Mouse (Mus musculus): ENCODE data around the gene Podnl1. TPM values are rescaled to one million over a fixed set of nuclear protein-coding genes. Genes with fewer than 3 reads are reported as not detected.

The Podnl1 gene
- polyA plus RNA-seq, 1 experiment = 0.31 TPM

DNA sequence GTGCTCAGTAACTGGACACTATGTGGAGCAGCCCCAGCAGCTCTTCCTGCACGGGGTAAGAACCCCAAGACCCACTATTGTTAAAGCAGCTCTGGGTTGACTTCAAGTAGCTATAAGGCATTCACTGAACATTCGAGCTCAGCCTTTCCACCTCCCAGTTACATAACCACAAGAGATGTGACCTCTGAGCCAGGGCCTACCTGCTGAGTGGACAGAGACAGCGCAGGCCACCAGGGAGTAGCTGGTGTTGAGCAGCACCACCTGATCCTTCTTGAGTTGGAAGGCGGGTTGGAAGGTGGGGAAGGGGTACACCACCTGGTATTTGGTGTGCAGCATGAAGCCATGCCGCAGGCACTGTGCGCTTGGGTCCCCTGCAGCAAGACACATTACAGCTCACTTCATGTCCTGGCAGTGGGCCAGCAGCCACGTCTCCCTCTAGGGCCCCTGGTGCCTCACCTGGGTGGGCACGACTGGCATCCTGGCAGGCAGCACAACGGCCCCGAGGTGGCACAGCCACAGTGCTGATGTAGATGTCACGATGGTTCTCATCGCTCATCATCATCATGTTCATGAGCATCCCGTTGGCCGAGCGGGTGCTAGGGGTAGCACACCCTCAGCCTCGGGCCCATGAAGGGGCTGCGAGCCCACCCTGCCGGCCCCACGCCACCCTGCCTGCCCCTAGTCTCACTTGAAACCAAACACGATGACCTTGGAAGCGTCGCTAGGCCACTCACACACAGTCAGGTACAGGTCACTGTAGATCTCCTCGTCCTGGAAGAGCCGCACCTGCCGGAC lies 24.1 kb upstream of the Podnl1 start:
- no peak for DNase-seq (ENCODE audit: low read depth)
- TF ChIP-seq CTCF (IDR thresholded peaks at IDR 0.05; ENCODE audit: borderline replicate concordance, extremely low read depth, insufficient read depth, insufficient read length) (no peak), POLR2A (IDR thresholded peaks at IDR 0.05; ENCODE audit: borderline replicate concordance, extremely low read depth, insufficient read depth, insufficient read length, poor library complexity, severe bottlenecking) (no peak)

DNA sequence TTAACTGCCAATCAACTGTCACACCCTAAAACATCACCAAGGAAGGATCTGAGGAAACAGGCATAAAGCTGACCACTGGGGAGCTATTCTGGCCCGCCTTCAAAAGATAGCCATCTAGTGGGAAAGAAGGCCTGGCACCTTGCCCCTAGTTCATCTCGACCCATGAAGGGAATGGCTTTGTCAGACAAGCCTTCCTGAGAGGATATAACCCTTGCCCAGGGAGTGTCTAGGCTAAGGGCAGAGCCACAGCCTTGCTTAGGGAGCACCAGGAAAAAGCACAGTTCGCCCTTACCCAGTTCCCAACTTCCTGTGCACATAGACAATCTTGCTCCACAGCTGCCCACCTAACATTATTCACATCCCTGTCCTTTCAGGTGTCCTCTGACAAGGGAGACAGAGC lies 22.2 kb upstream of the Podnl1 start:
- TF ChIP-seq POLR2A (IDR thresholded peaks at IDR 0.05; ENCODE audit: borderline replicate concordance, extremely low read depth, insufficient read depth, insufficient read length, poor library complexity, severe bottlenecking) (no peak), CTCF (IDR thresholded peaks at IDR 0.05; ENCODE audit: borderline replicate concordance, extremely low read depth, insufficient read depth, insufficient read length) (no peak)
- peak; percentile 13 for DNase-seq (ENCODE audit: low read depth)

DNA sequence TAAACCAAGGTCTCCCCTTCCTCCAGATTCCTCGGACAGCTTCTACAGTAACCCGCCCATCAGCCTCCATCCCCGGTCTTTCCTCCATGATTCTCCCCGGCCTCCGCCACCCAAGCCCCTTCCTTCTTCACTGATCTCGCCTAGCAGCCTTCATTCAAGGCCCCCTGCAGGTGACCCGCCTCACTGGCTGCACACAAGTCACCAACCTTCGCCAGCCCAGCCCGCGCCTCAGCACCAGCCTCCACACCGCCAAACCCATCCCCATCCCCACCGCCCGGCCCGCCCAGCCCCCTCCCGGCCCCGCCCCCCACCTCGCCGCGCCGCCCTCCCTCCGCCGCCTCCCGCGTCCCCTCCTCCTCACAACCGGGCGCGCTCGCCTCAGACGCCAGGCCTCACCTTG lies 21.6 kb upstream of the Podnl1 start:
- TF ChIP-seq CTCF (IDR thresholded peaks at IDR 0.05; ENCODE audit: borderline replicate concordance, extremely low read depth, insufficient read depth, insufficient read length) = peak; percentile 37; the same call in 1 of the 2 replicates
- TF ChIP-seq POLR2A (IDR thresholded peaks at IDR 0.05; ENCODE audit: borderline replicate concordance, extremely low read depth, insufficient read depth, insufficient read length, poor library complexity, severe bottlenecking) = no peak
- peak; percentile 89 for DNase-seq (ENCODE audit: low read depth)

DNA sequence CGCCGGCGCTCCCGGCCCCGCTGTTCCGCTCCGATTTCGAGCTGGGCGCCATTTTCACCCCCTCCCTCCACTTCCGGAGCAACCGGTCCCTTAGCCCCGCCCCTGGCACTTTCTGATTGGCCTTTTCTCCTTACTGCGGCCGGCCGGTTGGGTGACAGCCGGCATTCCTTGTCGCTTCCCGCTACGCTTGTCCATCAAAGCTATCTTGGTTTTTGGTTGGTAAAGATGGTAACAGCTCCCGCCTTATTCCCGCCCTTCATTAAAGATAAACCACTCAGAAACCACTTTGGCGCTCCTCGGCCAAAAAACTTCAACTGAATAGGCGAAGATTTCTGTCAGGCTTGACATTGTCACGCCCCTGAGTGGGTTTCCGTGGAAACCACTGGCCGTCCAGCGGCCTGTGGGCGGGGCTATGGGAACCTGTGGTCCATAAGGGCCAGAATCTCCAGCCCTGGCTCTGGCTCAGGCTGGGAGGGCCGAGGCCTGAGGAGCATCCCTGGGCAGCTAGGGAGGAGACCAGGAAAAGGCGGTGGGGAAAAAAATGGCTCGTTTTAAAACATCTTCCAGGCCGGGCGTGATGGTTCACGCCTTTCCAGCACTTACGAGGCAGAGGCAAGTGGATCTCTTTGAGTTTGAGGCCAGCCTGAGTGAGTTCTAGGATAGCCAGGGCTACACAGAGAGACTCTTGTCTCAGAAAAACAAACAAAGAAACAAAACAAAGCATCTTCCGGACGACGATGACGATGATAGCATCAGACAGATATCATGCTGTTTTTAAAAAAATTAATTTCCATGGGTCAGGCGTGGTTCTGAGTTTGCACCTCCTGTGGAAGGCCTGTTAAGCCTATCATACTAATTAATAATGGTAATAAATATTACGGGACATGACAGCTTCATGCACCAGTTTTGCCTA lies 20.8 kb upstream of the Podnl1 start, which contains the start of gene Dcaf15:
Gene Dcaf15, minus strand, starts transcription at position 72 of the 913 bp plus-strand sequence.
- peak; percentile 100 for DNase-seq (ENCODE audit: low read depth)
- no peak for TF ChIP-seq CTCF (IDR thresholded peaks at IDR 0.05; ENCODE audit: borderline replicate concordance, extremely low read depth, insufficient read depth, insufficient read length)
- peak; percentile 71; the same call in 1 of the 2 replicates for TF ChIP-seq POLR2A (IDR thresholded peaks at IDR 0.05; ENCODE audit: borderline replicate concordance, extremely low read depth, insufficient read depth, insufficient read length, poor library complexity, severe bottlenecking)

DNA sequence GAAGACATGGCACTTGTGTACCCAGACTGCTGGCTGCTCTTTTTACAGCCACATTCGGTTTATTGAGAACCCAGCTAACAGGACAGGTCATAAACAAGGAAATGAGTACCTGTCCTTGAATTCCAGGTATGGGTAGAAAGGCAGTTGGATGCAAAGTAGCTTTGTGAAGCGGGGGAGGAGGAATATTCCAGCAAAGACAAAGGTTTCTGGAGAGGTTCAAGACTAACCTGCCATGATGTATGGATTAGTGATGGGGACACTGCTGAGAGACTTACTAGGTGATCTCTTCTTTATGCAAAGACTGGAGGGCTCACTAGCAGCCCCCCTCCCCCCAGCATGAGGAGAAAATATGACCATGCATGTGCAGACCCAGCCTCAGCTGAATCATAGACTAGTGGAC lies 20.1 kb upstream of the Podnl1 start:
- no peak for DNase-seq (ENCODE audit: low read depth)
- TF ChIP-seq POLR2A (IDR thresholded peaks at IDR 0.05; ENCODE audit: borderline replicate concordance, extremely low read depth, insufficient read depth, insufficient read length, poor library complexity, severe bottlenecking) (no peak), CTCF (IDR thresholded peaks at IDR 0.05; ENCODE audit: borderline replicate concordance, extremely low read depth, insufficient read depth, insufficient read length) (no peak)

DNA sequence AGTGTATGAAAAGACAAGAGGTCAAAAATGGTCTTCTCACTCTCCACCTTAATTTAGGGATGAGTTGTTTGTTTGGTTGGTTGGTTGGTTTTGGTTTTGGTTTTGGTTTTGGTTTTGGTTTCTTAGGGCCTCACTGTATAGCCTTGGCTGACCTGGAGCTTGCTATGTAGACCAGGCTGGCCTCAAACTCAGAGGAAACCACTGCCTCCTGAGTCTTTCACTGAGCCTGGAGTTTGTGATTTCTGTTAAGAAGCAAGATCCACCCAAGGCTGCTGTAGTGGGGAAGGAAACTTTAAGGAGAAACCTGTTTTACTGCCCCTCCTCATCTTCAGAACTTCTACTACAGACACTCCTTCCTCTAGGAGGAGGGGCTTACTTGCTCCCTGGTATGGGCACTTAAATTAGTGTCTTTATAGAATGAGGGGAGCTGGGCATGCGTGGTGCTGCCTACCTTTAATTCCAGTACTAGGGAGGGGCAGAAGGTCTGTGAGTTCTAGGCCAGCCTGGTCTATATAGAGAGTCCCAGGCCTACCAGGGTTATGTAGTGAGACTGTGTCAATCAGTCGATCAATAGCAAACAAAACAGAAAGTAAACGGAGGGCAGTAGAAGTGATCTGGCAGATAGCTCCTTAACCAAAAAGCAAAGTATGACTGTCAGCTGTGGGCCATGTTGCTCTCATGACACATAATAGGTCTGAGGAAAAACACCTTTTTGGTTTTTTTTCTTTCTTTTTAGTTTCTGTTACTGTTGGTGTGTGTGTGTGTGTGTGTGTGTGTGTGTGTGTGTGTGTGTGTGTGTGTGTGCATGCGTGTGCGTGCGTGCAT lies 19.4 kb upstream of the Podnl1 start:
- DNase-seq (ENCODE audit: low read depth) = no peak

DNA sequence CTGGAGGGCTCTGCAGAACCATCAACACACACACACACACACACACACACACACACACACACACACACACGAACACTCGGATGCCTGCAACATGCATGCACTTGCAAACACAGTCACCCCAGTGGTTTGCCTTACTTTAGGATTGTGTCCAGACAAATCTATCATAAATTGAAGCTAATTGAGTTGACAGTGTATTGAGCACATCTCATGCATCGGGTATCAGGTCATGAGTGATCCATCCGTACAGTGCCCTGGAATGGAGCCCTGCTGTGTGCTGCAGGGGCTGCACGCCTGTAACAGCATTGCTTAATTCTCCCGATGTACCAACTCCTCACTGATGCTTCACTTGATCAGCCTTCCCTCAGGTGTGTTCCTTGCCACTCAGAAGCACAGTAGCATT lies 10.1 kb upstream of the Podnl1 start:
- TF ChIP-seq POLR2A (IDR thresholded peaks at IDR 0.05; ENCODE audit: borderline replicate concordance, extremely low read depth, insufficient read depth, insufficient read length, poor library complexity, severe bottlenecking) (no peak), CTCF (IDR thresholded peaks at IDR 0.05; ENCODE audit: borderline replicate concordance, extremely low read depth, insufficient read depth, insufficient read length) (no peak)
- DNase-seq (ENCODE audit: low read depth) = no peak

More for the DNA sequence above, 19.4 kb upstream of the Podnl1 start:
- no peak for TF ChIP-seq POLR2A (IDR thresholded peaks at IDR 0.05; ENCODE audit: borderline replicate concordance, extremely low read depth, insufficient read depth, insufficient read length, poor library complexity, severe bottlenecking)
- TF ChIP-seq CTCF (IDR thresholded peaks at IDR 0.05; ENCODE audit: borderline replicate concordance, extremely low read depth, insufficient read depth, insufficient read length) = no peak

DNA sequence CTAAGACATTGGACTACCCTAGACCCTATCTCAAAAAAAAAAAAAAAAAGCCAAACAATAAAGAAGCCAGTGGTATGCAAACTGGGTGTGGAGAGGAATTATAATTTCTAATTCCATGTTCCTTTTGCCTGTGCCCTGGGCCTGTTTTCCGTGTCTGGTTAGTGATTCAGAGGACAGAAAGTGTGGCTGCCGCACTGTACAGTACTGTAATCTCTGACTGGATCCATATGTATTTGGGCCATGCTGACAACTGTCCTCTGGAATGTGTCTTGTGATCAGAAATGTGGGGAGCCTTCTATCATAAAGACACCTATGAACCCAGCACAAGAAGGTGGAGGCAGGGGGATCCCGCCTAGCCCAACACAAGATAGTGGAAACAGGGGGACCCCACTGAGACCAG lies 3.6 kb upstream of the Podnl1 start:
- DNase-seq (ENCODE audit: low read depth) = no peak
- TF ChIP-seq CTCF (IDR thresholded peaks at IDR 0.05; ENCODE audit: borderline replicate concordance, extremely low read depth, insufficient read depth, insufficient read length) (no peak), POLR2A (IDR thresholded peaks at IDR 0.05; ENCODE audit: borderline replicate concordance, extremely low read depth, insufficient read depth, insufficient read length, poor library complexity, severe bottlenecking) (no peak)

DNA sequence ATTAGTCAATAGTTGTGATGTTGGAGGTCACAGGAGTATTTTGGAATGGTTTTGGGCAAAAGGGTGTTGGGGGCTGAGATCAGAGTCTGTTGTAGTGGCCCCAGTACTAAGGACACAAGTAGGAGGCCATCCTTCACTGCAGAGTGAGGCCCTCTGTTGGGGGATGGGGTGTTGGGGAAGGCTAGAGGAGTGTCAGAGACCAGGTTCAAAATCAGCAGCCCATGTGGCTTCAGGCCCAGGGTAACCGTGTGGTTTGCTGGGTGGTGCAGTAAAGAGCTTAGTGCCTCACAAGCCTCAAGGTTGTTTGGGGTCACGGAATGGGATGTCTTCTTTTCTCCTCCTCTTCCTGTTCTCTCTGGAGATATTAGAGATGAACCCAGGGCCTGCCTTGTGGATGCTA lies 953 bp downstream of the Podnl1 start:
- DNase-seq (ENCODE audit: low read depth) = no peak

DNA sequence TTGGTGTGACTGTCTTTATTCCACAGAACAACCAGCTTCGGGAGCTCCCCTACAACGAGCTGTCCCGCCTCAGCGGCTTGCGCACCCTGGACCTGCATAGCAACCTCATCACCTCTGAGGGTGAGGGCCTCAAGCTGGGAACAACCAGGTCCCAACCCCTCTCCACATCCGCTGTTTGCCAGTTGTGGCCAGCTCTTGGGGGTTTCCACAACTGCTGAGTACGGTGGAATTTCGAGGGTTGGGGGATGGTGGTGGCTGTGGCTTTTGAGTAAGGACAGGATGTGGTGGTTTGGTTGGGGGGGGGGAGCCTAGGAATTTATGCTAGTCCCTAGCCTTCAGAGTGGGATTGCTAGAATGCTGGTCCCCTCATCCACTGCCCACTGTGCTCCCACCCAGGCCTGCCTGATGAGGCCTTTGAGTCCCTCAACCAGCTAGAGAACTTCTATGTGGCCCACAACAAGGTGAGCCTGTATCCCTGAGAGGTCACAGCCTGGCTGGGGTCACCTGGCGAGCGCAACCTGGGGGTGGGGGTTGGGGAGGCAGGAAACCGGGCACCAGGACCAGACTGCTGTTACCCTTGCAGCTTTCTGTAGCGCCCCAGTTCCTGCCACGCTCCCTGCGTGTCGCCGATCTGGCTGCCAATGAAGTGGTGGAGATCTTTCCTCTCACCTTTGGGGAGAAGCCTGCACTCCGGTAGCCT lies 1.6 kb downstream of the Podnl1 start:
- TF ChIP-seq POLR2A (IDR thresholded peaks at IDR 0.05; ENCODE audit: borderline replicate concordance, extremely low read depth, insufficient read depth, insufficient read length, poor library complexity, severe bottlenecking) (no peak), CTCF (IDR thresholded peaks at IDR 0.05; ENCODE audit: borderline replicate concordance, extremely low read depth, insufficient read depth, insufficient read length) (no peak)
- DNase-seq (ENCODE audit: low read depth) = no peak

More for the DNA sequence above, 953 bp downstream of the Podnl1 start:
- no peak for TF ChIP-seq CTCF (IDR thresholded peaks at IDR 0.05; ENCODE audit: borderline replicate concordance, extremely low read depth, insufficient read depth, insufficient read length)
- no peak for TF ChIP-seq POLR2A (IDR thresholded peaks at IDR 0.05; ENCODE audit: borderline replicate concordance, extremely low read depth, insufficient read depth, insufficient read length, poor library complexity, severe bottlenecking)
